Mouse (Mus musculus) thymus, postnatal 0 days (tissue): Measurements from ENCODE around the gene Pram1. TPM values are rescaled to one million over a fixed set of nuclear protein-coding genes. Genes with fewer than 3 reads are reported as not detected.

Experiments used
- DNase-seq: peaks from one replicate; pipeline ENCODE4 v3.0.0-alpha.2; 2015; ENCODE audit warnings: low spot score
- polyA plus RNA-seq: library from polyadenylated mRNA; unstranded; fragments of >200 nt; fragmentation: Nextera tagmentation; extraction: Ambion mirVana; gene quantifications from 2 replicates; pipeline ENCODE4 v1.2.1, GENCODE M21; 2015

Gene Pram1
- polyA plus RNA-seq, 1 experiment from 2014 or later = 0.60 TPM

DNA sequence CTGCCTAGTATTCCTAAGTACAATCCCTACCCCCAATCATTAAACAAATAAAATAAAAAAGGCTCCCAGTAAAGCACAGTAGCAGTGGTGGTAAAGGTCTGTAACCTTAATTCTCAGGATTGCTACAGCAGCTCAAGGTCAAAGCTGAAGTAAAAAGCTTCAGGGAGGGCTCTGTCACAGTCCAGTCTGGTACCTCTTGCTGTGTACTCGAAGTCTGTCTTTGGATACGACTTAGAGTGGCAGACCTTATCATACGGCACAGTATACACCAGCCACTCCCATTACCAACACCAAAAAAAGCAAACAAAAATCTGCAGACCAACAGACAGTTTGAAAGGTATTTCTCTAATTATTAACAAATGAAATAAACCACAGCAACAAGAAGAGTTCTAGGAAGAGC, 29.0 kb downstream of the Pram1 start:
- DNase-seq = no peak

DNA sequence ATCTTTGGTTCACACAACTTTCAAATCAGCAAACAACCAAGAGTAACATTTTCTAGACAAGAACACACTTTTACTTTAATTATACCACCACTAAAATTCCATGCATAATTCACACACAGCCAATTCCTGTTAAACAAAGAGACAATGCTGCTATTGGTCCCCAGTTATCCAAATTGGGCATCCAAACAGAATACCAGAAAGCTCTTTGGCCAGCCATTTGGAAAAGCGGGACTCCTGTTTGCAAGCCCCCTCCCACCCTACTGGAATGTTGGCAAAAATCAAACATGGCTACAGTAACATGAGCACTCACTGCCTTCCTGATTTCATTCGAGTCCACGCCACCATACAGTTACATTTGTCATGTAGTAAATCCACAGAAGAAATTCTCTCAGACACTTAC, 31.8 kb downstream of the Pram1 start:
- DNase-seq = no peak

DNA sequence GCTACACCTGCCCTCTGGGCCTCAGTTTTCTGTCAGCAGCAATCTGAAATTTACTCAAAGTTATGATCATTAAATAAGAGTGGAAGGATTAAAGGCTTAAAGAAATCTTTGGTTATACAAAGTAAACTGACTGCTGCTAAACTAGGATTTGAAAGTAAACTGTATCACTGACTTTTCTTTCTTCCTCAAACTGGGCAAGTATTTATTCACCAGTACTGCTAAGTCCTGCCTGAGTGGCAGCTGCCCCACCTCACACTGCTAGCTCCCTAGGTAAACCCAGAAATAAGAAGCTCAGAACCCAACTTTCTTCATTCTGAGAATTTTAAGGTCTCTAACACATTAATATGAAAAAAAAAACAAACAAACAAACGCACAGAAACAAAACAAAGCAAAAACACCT, 36.0 kb downstream of the Pram1 start:
- no peak for DNase-seq

DNA sequence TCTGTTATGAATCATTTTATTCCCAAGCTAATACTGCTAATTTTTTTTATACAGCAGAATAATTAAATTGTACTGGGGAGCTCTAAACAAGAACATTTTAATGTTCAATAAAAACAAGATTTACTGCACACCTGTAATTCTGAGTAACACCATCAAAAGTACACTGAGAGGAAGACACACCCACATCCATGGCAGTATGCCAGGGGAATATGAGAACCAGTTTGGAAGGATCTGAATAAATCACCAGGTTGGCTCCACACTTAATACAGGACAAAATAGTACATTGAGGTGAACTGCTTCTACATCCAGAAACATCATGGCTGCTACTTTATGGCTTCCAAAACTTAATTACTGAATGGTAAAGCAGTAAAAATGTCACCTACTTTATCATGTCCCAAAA, 37.6 kb downstream of the Pram1 start:
- no peak for DNase-seq

DNA sequence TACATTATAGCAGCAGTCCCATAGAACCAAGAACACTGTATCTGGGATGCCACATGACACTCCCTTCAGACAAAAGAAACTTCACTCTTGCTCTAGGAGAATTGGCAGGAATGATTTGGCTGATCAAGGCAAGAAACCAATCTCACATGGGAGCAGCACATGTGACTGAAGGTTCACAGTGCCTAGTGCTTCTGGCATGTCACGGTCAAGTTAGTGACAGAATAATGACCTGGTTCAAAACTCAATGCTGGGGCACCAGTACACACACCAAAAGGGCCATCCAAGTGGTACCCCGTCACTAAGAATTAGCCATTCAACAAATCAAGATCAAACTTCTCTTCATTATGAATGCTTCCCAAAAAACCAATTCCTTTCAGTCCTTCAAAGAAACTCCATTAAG, 38.2 kb downstream of the Pram1 start:
- DNase-seq = no peak

DNA sequence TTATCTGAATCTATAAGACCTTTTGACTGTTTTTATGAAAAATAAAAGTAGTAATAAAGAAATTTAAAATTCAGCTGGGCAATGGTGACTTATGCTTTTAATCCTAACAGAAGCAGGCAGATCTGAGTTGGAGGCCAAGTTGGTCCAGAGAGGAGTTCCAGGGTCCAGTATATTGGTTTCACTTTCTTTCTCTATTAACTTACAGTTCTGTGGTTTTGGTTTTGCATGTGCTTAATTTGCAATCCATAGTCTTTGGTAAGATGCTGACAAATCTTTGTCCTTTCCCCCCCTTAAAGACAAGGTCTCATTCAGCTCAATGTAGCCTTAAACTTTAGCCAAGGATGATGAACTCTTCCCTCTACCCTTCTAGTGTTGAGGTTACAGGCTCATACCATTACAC, 40.9 kb downstream of the Pram1 start:
- no peak for DNase-seq

DNA sequence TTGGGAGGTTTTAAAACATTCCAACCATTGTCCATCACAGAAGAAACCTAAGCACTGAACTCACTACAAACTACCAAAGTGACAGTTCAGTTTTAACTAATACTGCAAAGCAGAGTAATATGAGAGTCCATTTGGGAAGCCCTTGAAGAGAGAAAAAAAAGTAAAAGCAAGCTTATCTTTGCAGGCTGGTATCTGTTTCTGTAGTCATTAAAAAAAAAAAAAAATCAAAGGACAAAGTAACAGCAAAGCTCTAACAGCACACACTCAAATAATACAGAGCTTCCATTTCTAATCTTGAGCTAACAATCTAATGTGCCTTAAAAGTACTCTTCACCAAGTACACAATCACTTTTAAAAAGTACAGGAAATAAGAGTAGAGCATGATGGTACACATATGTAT, 43.9 kb downstream of the Pram1 start:
- DNase-seq = no peak

DNA sequence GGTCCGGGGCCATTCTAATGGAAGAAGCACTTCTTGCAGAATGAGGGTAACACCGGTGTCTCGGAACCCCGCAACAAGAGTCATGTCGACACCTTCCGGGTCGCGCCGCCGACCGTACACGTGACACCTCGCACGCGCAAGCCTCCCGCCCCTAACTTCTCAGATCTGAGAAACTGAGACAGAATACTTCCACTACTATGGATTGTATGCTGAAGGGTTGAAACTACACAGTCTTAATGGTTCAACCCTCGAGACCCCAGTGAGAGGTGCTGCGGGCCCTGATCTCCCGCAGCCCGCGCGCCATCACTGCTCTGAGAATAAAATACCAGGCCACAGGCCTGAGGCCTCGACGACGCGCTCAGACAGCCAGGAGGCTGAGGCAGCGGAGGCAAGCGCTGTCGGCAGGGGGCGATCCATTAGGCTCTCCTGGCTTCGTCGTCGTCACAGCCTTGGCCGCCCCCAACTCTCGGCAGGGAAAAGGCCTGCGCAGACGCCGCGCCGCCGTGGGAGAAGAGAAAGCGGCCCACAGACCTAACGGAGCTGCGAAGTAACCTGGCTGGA, 46.9 kb downstream of the Pram1 start:
- peak; percentile 79 for DNase-seq

DNA sequence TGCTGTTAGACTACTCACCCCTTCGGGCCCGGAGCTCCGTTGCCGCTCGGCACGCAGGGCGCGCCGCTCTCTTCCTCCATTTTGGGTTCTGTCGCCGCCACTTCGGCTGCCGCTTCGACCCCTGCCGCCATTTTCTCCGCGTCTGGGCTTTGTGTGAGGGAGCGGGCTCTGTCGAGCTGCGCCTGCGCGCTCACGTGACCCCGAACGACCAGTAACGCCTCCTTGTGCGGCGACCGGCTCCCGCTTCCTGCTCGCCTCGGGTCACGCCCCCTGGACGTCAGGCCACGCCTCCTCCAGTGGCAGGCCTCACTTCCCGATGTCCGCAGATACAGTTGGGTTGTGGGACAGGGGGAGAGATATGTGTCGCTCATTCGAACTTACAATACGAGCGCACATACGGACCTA, 47.4 kb downstream of the Pram1 start:
- peak; percentile 97 for DNase-seq

DNA sequence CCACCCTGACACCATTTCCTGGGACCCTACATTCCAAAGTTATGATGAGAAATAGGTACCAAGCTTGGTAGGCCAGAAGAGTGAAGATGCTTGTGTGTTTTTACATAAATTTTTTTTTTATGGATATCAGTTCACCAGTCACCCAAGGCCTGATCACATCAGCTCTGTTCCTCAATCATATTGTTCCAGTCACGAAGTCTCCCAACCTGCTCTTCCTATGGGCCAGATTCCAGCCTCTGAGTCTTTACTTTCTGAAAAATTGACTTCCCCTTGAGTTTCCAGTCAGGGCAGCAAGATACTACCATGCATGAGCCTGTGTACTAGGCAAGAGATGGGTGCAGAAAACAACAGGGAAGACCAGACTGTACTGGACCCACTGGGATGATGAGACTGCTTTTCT, 48.9 kb downstream of the Pram1 start, which contains the start of gene Hnrnpm:
TSS of gene Hnrnpm (minus strand) at position 101 of the 400 bp plus-strand sequence.
- no peak for DNase-seq

Other genes with a start within 250 kb of the Pram1 start
- gene Zfp101, start 243.4 kb upstream of the Pram1 start, polyA plus RNA-seq = 17.9 and 22.5 TPM in 2 replicates
- not detected in 2 replicates for gene Actl9, start 205.2 kb upstream of the Pram1 start, polyA plus RNA-seq
- gene Adamts10, start 113.9 kb upstream of the Pram1 start, polyA plus RNA-seq = 19.6 and 21.0 TPM in 2 replicates
- gene Myo1f, start 82.3 kb upstream of the Pram1 start, polyA plus RNA-seq = 10.9 and 12.7 TPM in 2 replicates
- 40.3 and 42.6 TPM in 2 replicates for gene Zfp414, start 9.0 kb upstream of the Pram1 start, polyA plus RNA-seq
- 317 and 345 TPM in 2 replicates for gene Hnrnpm, start 48.8 kb downstream of the Pram1 start, polyA plus RNA-seq
- 83.3 and 90.7 TPM in 2 replicates for gene March2, start 80.6 kb downstream of the Pram1 start, polyA plus RNA-seq
- gene Rab11b, start 122.5 kb downstream of the Pram1 start, polyA plus RNA-seq = 214 and 227 TPM in 2 replicates
- gene Angptl4, start 143.8 kb downstream of the Pram1 start, polyA plus RNA-seq = 28.7 and 36.7 TPM in 2 replicates
- gene Kank3, start 172.5 kb downstream of the Pram1 start, polyA plus RNA-seq = 19.1 and 22.0 TPM in 2 replicates
- gene Rps28, start 186.5 kb downstream of the Pram1 start, polyA plus RNA-seq = 1,516 and 1,544 TPM in 2 replicates
- 464 TPM in 2 replicates for gene Ndufa7, start 186.5 kb downstream of the Pram1 start, polyA plus RNA-seq
- 35.1 and 35.2 TPM in 2 replicates for gene Cd320, start 205.0 kb downstream of the Pram1 start, polyA plus RNA-seq
- gene Gm7029, start 235.8 kb downstream of the Pram1 start, polyA plus RNA-seq = not detected in 2 replicates